Mouse (Mus musculus): ENCODE measurements around the gene Taf13. TPM values are rescaled to one million over a fixed set of nuclear protein-coding genes. Genes with fewer than 3 reads are reported as not detected.
A peak's percentile ranks its signal among the peaks of the same experiment; 100 is the strongest.
"Not testable (repeated sequence)": the region's sequence is repeated elsewhere in the genome, so short reads cannot be mapped to it uniquely, and the experiment has no call there.

Taf13 gene
- polyA plus RNA-seq, 1 experiment from 2014 or later: 46.2 TPM

DNA sequence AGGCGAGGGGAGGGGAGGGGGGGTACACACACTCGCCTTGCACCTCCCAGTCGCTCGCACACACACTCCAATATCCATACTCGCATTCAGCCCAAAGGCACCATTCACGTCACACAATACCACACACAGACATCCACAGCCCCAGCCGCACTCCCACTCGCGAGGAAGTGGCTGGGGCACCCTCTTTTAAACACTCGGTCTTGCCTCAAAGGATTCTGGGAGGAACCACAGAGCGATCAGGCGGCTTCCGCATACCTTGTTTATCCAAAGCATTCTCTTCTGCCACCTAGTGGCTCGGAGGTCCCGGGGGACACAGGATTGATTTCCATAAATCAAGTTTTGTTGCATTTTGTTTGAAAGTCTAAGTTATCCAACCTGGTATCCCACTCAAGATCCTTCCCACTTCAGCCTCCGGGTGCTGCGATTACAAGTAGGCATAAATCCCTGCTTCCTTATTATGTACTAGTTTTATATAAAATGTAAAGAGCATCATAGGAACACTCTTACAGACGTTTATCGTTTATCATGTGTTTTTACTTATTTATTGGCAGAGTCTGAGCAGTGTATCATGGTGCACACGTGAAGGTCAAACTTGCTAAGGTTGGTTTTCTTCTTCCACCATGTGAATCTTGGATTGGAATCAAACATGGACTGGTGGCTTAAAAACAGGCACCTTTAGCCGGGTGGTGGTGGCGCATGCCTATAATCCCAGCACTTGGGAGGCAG, 16.7 kb upstream of the Taf13 start:
- peak overlapping the region; percentile 100 for H3K9ac ChIP-seq
- WGBS: 18% methylated on average over 21 of the region's 22 CpGs
- H3K4me1 ChIP-seq (replicated peaks): peaks cover 6% of the 10 kb centered on the region
- H3K36me3 ChIP-seq: peaks cover 27% of the 10 kb centered on the region
- H3K27ac ChIP-seq (replicated peaks): peak overlapping the region; percentile 96
- peak overlapping the region; percentile 92 for H3K4me3 ChIP-seq
- H3K27me3 ChIP-seq: no peaks in the 10 kb centered on the region
- peak; percentile 97 for ATAC-seq (ENCODE audit: low FRiP score, low read depth)
- H3K9me3 ChIP-seq: no peaks in the 10 kb centered on the region
- peak overlapping the region; percentile 84 for H3K4me2 ChIP-seq

DNA sequence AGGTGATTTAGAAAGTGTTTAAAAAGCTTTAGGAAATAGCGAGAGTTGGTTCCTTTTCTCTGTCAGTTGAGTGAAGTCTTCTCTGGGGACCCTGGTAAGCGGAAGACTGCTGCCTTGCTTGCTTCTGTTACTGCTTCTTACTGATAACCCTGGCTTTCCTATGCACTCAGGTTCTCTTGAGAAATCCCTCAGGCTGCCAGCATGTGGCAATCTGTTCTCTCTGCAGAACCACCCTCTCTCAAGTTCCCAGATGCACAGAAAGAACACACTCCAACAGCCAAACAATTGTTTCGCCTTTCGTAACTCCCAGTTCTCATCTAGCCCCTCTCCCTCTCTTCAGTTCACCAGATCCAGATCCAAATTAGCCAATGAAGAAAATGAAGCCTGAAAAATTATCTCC, 13.6 kb upstream of the Taf13 start:
- Histone ChIP-seq H3K4me3 (no peak overlapping the region), H3K36me3 (peaks cover 32% of the 10 kb centered on the region), H3K27me3 (no peaks in the 10 kb centered on the region), H3K4me1 (replicated peaks) (peaks cover 20% of the 10 kb centered on the region), H3K4me2 (no peak overlapping the region), H3K9ac (no peak overlapping the region), H3K27ac (replicated peaks) (no peak overlapping the region), H3K9me3 (no peaks in the 10 kb centered on the region)
- ATAC-seq (ENCODE audit: low FRiP score, low read depth): no peak
- 90% methylated on average over 4 of the region's 4 CpGs for WGBS

DNA sequence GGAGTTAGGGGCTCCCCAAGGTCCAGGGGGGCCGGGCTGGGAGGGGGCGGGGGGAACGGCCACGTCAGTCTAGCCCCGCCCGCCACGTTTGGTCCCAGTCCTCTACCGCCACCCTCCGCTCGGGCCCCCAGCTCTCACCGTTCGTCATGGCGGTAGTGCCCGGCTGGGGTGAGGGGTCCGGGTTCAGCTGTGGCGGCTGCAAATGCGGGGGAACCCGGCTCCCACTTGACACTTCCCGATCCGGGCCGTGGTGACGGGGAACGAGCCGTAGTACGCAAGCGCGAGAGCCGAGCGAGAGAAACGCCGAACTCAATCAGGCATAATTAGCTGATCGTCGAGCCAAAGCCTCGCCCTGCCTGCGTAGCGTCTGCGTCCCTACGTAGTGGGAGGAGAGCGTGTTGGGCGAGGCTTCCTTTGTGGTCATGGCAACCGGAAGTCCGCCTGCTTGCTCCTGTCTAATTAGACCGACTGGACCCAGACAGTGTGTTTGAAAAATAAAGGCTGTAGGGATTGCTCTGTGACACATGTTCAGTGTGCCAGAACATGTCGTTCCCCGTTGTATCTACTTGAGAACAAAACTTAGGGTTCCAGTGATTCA, 9.3 kb upstream of the Taf13 start, which contains the start of gene Tmem167b:
TSS of gene Tmem167b (minus strand) at position 334 of the 598 bp plus-strand sequence.
- peak within 1 kb of the TSS; percentile 67 for H3K4me3 ChIP-seq
- H3K36me3 ChIP-seq: peaks cover 27% of the 10 kb centered on the region
- ATAC-seq (ENCODE audit: low FRiP score, low read depth): peak; percentile 98
- peaks cover 22% of the 10 kb centered on the region for H3K4me1 ChIP-seq (replicated peaks)
- whole genome bisulfite sequencing: under 1% methylated on average over 43 of the region's 45 CpGs
- H3K9me3 ChIP-seq: no peaks in the 10 kb centered on the region
- H3K27me3 ChIP-seq: no peaks in the 10 kb centered on the region
- H3K9ac ChIP-seq: peak within 1 kb of the TSS; percentile 64
- peak within 1 kb of the TSS; percentile 93 for H3K27ac ChIP-seq (replicated peaks)
- peak within 1 kb of the TSS; percentile 80 for H3K4me2 ChIP-seq

DNA sequence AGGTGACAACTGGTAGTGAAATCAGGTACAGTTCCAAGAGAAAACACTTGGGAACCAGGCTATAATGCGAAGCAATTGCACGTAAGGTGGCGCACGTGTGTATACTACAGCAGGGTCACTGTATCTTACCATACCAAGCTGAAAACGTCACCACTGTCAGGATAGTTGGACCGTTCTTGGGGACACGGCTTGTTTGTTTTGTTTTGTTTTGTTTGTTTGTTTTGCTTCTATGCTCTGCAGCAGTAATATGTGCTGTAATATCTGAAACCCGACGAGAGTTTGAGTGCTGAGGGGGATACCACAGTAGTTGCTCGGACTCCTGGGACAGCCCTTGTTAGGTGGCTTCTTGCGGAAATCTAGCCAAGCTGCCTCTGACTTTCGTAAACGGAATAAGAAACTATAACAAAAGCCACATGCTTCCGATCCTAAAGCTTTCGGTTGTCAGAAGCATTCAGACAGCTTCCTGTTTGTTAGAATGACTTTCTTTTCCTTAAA, 8.7 kb upstream of the Taf13 start:
- peak overlapping the region; percentile 67 for H3K4me3 ChIP-seq
- peaks cover 22% of the 10 kb centered on the region for H3K4me1 ChIP-seq (replicated peaks)
- H3K9me3 ChIP-seq: no peaks in the 10 kb centered on the region
- H3K36me3 ChIP-seq: peaks cover 21% of the 10 kb centered on the region
- WGBS: 15% methylated on average over 15 of the region's 15 CpGs
- peak overlapping the region; percentile 5 for H3K9ac ChIP-seq
- H3K27me3 ChIP-seq: no peaks in the 10 kb centered on the region
- peak overlapping the region; percentile 80 for H3K4me2 ChIP-seq
- peak; percentile 73 for ATAC-seq (ENCODE audit: low FRiP score, low read depth)
- peak overlapping the region; percentile 93 for H3K27ac ChIP-seq (replicated peaks)

DNA sequence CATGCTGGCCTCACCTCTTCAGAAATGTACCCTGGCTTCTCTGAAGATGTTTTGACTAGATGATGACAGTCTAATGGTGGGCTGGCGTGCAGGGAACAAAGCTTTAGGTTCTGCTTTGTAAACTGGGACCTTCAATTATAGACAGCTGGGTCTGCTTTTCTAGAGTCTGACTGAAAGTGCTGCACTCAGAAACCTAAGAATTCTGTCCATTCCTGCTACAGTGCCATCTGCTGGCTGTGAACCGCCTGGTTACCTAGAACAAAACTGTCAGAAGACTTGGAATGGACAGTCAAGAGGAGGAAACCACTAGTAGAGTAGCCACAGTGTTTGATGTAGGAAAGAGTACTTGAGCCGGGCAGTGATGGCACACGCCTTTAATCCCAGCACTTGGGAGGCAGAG, 8.2 kb upstream of the Taf13 start:
- 6% methylated on average over 4 of the region's 4 CpGs for WGBS
- Histone ChIP-seq H3K36me3 (peaks cover 16% of the 10 kb centered on the region), H3K9ac (peak overlapping the region; percentile 5), H3K4me2 (peak overlapping the region; percentile 80), H3K4me1 (replicated peaks) (peaks cover 22% of the 10 kb centered on the region), H3K9me3 (no peaks in the 10 kb centered on the region), H3K27ac (replicated peaks) (peak overlapping the region; percentile 93), H3K4me3 (peak overlapping the region; percentile 67), H3K27me3 (no peaks in the 10 kb centered on the region)
- ATAC-seq (ENCODE audit: low FRiP score, low read depth): 0 out of 2 replicates have a peak, but pooled peaks have one; percentile 5

DNA sequence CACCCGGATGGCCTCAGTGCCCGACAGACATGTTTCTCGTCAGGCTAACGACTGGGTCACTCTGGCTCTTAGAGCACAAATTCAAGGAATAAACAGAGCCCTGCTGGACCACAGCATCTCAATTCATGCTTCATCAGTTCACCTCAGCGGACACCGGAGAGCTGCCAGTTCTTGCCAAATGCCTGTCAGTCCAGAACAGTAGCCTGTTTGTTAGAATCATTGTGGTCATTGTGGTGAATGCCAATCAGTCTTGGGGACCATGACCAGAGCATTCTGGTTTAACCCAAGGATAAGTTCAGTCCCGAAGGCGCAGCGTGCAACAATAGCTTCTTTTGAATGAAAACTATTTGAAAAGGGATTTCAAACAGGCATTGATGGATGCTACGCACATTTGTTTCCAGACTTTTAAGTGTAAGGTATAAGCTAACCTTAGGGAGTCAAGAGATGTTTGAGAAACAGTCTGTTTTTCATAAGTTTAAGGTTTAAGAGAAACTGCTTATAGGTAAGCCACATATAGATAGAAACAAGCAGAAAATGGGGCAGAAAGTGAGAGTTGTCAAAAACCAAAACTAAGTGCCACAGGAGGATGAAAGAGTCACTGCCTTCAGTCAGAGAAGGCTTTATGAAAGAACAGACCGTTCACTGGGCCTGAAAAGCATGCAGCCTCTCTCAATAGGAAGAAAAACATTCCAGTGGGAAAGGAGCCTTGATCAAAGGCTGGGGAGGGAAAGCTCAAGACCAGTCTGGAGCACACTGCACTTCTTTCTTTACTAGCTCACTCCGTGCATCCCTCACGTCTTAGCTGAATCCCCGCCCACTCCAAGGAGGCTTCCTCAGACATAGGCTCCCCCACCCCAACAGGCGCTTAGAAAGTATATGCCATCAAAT, 3.3 kb upstream of the Taf13 start:
- Histone ChIP-seq H3K9ac (no peak overlapping the region), H3K9me3 (no peaks in the 10 kb centered on the region), H3K4me1 (replicated peaks) (peaks cover 17% of the 10 kb centered on the region), H3K27ac (replicated peaks) (peak overlapping the region; percentile 49), H3K4me2 (no peak overlapping the region), H3K36me3 (no peaks in the 10 kb centered on the region), H3K4me3 (no peak overlapping the region), H3K27me3 (no peaks in the 10 kb centered on the region)
- no peak for ATAC-seq (ENCODE audit: low FRiP score, low read depth)
- 10% methylated on average over 15 of the region's 15 CpGs for WGBS

DNA sequence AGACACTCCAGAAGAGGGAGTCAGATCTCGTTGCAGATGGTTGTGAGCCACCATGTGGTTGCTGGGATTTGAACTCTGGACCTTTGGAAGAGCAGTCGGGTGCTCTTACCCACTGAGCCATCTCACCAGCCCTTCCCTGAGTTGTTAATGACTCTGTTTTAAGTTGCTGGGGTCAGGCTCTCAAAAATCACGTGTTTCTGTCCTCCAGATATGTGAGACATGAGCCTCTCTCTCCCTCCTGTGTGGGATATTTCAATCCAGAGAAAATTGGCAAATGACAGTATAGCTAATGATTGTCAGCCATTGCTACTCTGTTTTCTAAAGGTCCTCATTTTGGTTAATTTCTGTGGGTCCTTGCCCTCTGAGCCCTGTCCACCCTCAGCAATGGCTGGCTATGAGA, 1.9 kb upstream of the Taf13 start:
- not testable (repeated sequence) for H3K9ac ChIP-seq; H3K36me3 ChIP-seq; H3K4me2 ChIP-seq; H3K4me3 ChIP-seq; H3K9me3 ChIP-seq; H3K27me3 ChIP-seq; H3K27ac ChIP-seq (replicated peaks); ATAC-seq (ENCODE audit: low FRiP score, low read depth)
- H3K4me1 ChIP-seq (replicated peaks): peaks cover 19% of the 10 kb centered on the region
- 58% methylated on average over 3 of the region's 3 CpGs for WGBS

DNA sequence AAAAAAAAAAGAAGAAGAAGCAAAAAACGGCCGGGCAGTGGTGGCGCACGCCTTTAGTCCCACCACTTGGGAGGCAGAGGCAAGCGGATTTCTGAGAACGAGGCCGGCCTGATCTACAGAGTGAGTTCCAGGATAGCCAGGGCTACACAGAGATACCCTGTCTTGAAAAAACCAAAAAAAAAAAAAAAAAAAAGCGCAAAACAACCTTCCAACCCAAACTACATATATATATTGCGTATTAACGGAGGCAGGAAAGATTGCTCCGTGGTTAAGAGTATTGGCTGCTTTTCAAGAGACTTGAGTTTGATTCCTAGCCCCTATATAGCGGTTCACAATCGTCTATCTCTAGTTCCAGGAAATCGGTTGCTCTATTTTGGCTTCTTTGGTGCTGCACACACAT, 685 bp upstream of the Taf13 start:
- H3K27me3 ChIP-seq: no peaks in the 10 kb centered on the region
- WGBS: 87% methylated on average over 14 of the region's 14 CpGs
- no peak; the same call in none of the 2 replicates for ATAC-seq (ENCODE audit: low FRiP score, low read depth)
- H3K4me1 ChIP-seq (replicated peaks): peaks cover 19% of the 10 kb centered on the region
- peak overlapping the region; percentile 62 for H3K4me2 ChIP-seq
- H3K9ac ChIP-seq: no peak overlapping the region
- peak overlapping the region; percentile 63; the same call in 1 of the 2 replicates for H3K4me3 ChIP-seq
- H3K9me3 ChIP-seq: no peaks in the 10 kb centered on the region
- 0 out of 2 replicates have a peak overlapping the region, but pooled peaks have one; percentile 84 for H3K27ac ChIP-seq (replicated peaks)
- no peaks in the 10 kb centered on the region for H3K36me3 ChIP-seq

DNA sequence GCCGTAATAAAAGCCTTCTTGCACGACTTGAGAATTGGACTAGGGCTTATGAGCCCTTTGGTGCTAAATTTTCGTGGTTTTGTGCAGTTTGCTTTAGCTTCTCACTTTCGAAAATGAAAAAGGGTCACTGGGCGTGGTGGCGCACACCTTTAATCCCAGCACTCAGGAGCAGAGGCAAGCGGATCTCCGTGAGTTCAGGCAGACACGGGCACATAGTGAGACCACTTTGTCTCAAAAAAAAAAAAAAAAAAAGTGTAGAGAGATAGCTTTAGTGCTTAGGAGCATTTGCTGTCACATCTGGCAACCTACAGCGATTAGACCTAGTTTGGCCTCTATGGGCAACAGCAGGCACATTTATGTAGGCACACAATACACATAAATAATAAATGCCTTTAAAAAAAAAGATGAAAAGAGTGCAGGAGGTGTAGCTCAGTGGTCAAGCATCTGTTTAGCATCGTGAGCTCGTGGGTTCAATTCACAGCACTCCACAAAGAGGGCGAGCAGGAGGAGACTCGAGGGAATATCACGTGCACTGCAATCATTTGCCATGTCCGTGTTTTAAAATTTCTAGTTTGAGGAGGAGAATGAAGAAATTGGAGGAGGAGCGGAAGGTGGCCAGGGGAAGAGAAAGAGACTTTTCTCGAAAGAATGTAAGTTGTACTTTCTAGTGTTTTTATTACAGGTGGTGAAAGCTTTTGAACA, 962 bp downstream of the Taf13 start:
- WGBS: 41% methylated on average over 18 of the region's 18 CpGs
- H3K4me2 ChIP-seq: peak overlapping the region; percentile 62
- H3K4me3 ChIP-seq: peak overlapping the region; percentile 63
- H3K27me3 ChIP-seq: no peaks in the 10 kb centered on the region
- peak overlapping the region; percentile 84; the same call in 1 of the 2 replicates for H3K27ac ChIP-seq (replicated peaks)
- ATAC-seq (ENCODE audit: low FRiP score, low read depth): no peak
- H3K9me3 ChIP-seq: no peaks in the 10 kb centered on the region
- peaks cover 19% of the 10 kb centered on the region for H3K4me1 ChIP-seq (replicated peaks)
- H3K36me3 ChIP-seq: no peaks in the 10 kb centered on the region
- H3K9ac ChIP-seq: peak overlapping the region; percentile 67

DNA sequence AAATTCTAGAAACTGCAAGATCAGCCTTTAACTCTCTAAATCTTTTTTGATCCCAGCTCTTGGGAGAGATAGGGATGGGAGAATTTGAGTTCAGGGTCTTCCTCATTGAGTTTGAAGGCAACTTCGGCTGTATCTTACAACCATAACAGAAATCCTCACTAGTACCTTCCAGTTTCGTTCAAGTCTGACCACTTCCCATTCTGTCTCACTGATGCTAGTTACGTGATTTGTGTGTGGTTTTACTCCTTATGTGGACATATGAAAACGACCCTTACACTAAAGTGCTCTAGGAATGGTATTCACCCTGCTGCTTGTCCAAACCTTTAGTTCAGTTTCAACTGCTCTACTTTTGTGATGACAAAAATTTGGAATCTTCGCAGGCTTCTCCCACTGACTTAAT, 2.5 kb downstream of the Taf13 start:
- peaks cover 19% of the 10 kb centered on the region for H3K4me1 ChIP-seq (replicated peaks)
- no peaks in the 10 kb centered on the region for H3K27me3 ChIP-seq
- H3K36me3 ChIP-seq: peaks cover 3% of the 10 kb centered on the region; the same call in 1 of the 2 replicates
- no peak overlapping the region for H3K4me2 ChIP-seq
- H3K9ac ChIP-seq: no peak overlapping the region
- no peak overlapping the region for H3K4me3 ChIP-seq
- H3K27ac ChIP-seq (replicated peaks): no peak overlapping the region
- 91% methylated on average over 5 of the region's 5 CpGs for WGBS
- H3K9me3 ChIP-seq: no peaks in the 10 kb centered on the region
- ATAC-seq (ENCODE audit: low FRiP score, low read depth): no peak

DNA sequence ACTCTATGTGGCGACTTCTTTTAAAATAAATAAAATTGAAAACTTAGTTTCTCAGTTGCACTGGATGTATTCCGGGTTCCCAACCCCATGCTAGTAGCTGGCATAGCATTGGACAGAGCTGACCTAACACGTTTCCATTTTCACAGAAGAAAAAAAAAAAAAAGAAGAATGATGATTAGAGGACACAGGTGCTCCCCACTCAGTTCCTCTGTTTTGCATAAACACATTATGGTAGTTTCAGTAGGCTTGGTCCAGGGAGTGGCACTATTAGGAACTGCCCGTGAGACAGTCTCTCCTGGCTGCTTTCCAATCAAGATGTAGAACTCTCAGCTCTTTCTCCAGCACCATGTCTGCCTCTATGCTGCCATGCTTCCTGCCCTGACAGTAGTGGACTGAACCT, 13.1 kb downstream of the Taf13 start:
- H3K4me1 ChIP-seq (replicated peaks): no peaks in the 10 kb centered on the region
- no peak overlapping the region for H3K27ac ChIP-seq (replicated peaks)
- no peaks in the 10 kb centered on the region for H3K36me3 ChIP-seq
- no peak for ATAC-seq (ENCODE audit: low FRiP score, low read depth)
- no peaks in the 10 kb centered on the region for H3K27me3 ChIP-seq
- H3K4me3 ChIP-seq: no peak overlapping the region
- 81% methylated on average over 4 of the region's 4 CpGs for WGBS
- H3K4me2 ChIP-seq: no peak overlapping the region
- no peaks in the 10 kb centered on the region for H3K9me3 ChIP-seq
- H3K9ac ChIP-seq: no peak overlapping the region
